Mouse (Mus musculus): Measurements from ENCODE around the gene Recql5. TPM values are rescaled to one million over a fixed set of nuclear protein-coding genes. Genes with fewer than 3 reads are reported as not detected.

The Recql5 gene
- polyA plus RNA-seq, 1 experiment from 2014 or later: 18.0 TPM

- H3K9ac ChIP-seq (replicated peaks; ENCODE audit: low read length): no peak overlapping the region
- H3K9me3 ChIP-seq (ENCODE audit: control insufficient read depth, low read length): no peaks in the 10 kb centered on the region
- H3K4me2 ChIP-seq (ENCODE audit: low read length): no peak overlapping the region
- no peak overlapping the region for H3K27ac ChIP-seq (replicated peaks; ENCODE audit: low read depth, low read length)
- WGBS: 90% methylated on average over 9 of the region's 9 CpGs
- no peaks in the 10 kb centered on the region for H3K27me3 ChIP-seq (ENCODE audit: control insufficient read depth, insufficient read depth, low read length)
- H3K4me3 ChIP-seq (replicated peaks; ENCODE audit: low read depth, low read length): no peak overlapping the region
- DNase-seq: no peak
- H3K36me3 ChIP-seq (ENCODE audit: control insufficient read depth, insufficient read depth, low read length): peaks cover 85% of the 10 kb centered on the region
- no peak for ATAC-seq (ENCODE audit: low FRiP score, low TSS enrichment)
- no peaks in the 10 kb centered on the region for H3K4me1 ChIP-seq (ENCODE audit: control insufficient read depth, insufficient read depth, low read length)
Measured at GRCm38 (mm10) chr11:115948316-115948715, 15.0 kb upstream of the Recql5 start.

GRCm38 (mm10) chr11:115946221-115946828 lies 13.0 kb upstream of the Recql5 start:
- no peaks in the 10 kb centered on the region for H3K4me1 ChIP-seq (ENCODE audit: control insufficient read depth, insufficient read depth, low read length)
- H3K9ac ChIP-seq (replicated peaks; ENCODE audit: low read length): no peak overlapping the region
- H3K27me3 ChIP-seq (ENCODE audit: control insufficient read depth, insufficient read depth, low read length): no peaks in the 10 kb centered on the region
- no peaks in the 10 kb centered on the region for H3K9me3 ChIP-seq (ENCODE audit: control insufficient read depth, low read length)
- DNase-seq (no peak), ATAC-seq (ENCODE audit: low FRiP score, low TSS enrichment) (no peak)
- H3K36me3 ChIP-seq (ENCODE audit: control insufficient read depth, insufficient read depth, low read length): peaks cover 85% of the 10 kb centered on the region
- WGBS: 88% methylated on average over 9 of the region's 9 CpGs
- no peak overlapping the region for H3K27ac ChIP-seq (replicated peaks; ENCODE audit: low read depth, low read length)
- H3K4me2 ChIP-seq (ENCODE audit: low read length): no peak overlapping the region
- H3K4me3 ChIP-seq (replicated peaks; ENCODE audit: low read depth, low read length): no peak overlapping the region

GRCm38 (mm10) chr11:115945247-115945646 lies 12.0 kb upstream of the Recql5 start:
- Histone ChIP-seq H3K9ac (replicated peaks; ENCODE audit: low read length) (no peak overlapping the region), H3K4me1 (ENCODE audit: control insufficient read depth, insufficient read depth, low read length) (no peaks in the 10 kb centered on the region), H3K4me2 (ENCODE audit: low read length) (no peak overlapping the region), H3K9me3 (ENCODE audit: control insufficient read depth, low read length) (no peaks in the 10 kb centered on the region), H3K36me3 (ENCODE audit: control insufficient read depth, insufficient read depth, low read length) (peaks cover 85% of the 10 kb centered on the region), H3K27ac (replicated peaks; ENCODE audit: low read depth, low read length) (no peak overlapping the region), H3K4me3 (replicated peaks; ENCODE audit: low read depth, low read length) (no peak overlapping the region), H3K27me3 (ENCODE audit: control insufficient read depth, insufficient read depth, low read length) (no peaks in the 10 kb centered on the region)
- ATAC-seq (ENCODE audit: low FRiP score, low TSS enrichment) (no peak), DNase-seq (no peak)
- WGBS: 89% methylated on average over 8 of the region's 8 CpGs

GRCm38 (mm10) chr11:115941980-115942379 lies 8.7 kb upstream of the Recql5 start:
- Histone ChIP-seq H3K4me3 (replicated peaks; ENCODE audit: low read depth, low read length) (no peak overlapping the region), H3K4me2 (ENCODE audit: low read length) (no peak overlapping the region), H3K9me3 (ENCODE audit: control insufficient read depth, low read length) (no peaks in the 10 kb centered on the region), H3K27ac (replicated peaks; ENCODE audit: low read depth, low read length) (no peak overlapping the region), H3K4me1 (ENCODE audit: control insufficient read depth, insufficient read depth, low read length) (no peaks in the 10 kb centered on the region), H3K36me3 (ENCODE audit: control insufficient read depth, insufficient read depth, low read length) (peaks cover 93% of the 10 kb centered on the region), H3K27me3 (ENCODE audit: control insufficient read depth, insufficient read depth, low read length) (no peaks in the 10 kb centered on the region), H3K9ac (replicated peaks; ENCODE audit: low read length) (no peak overlapping the region)
- DNase-seq (no peak), ATAC-seq (ENCODE audit: low FRiP score, low TSS enrichment) (no peak)
- WGBS: 92% methylated on average over 7 of the region's 7 CpGs

- no peak for ATAC-seq (ENCODE audit: low FRiP score, low TSS enrichment)
- no peaks in the 10 kb centered on the region for H3K9me3 ChIP-seq (ENCODE audit: control insufficient read depth, low read length)
- 42% methylated on average over 6 of the region's 6 CpGs for WGBS
- H3K4me2 ChIP-seq (ENCODE audit: low read length): no peak overlapping the region
- H3K27ac ChIP-seq (replicated peaks; ENCODE audit: low read depth, low read length): no peak overlapping the region
- H3K27me3 ChIP-seq (ENCODE audit: control insufficient read depth, insufficient read depth, low read length): no peaks in the 10 kb centered on the region
- H3K9ac ChIP-seq (replicated peaks; ENCODE audit: low read length): no peak overlapping the region
- H3K36me3 ChIP-seq (ENCODE audit: control insufficient read depth, insufficient read depth, low read length): peaks cover 87% of the 10 kb centered on the region
- H3K4me1 ChIP-seq (ENCODE audit: control insufficient read depth, insufficient read depth, low read length): peaks cover 1% of the 10 kb centered on the region
- no peak overlapping the region for H3K4me3 ChIP-seq (replicated peaks; ENCODE audit: low read depth, low read length)
- peak; percentile 90 for DNase-seq
Measured at GRCm38 (mm10) chr11:115939690-115940329, 6.5 kb upstream of the Recql5 start.

GRCm38 (mm10) chr11:115933747-115934110 lies 452 bp upstream of the Recql5 start:
- H3K4me1 ChIP-seq (ENCODE audit: control insufficient read depth, insufficient read depth, low read length): peaks cover 17% of the 10 kb centered on the region
- H3K9ac ChIP-seq (replicated peaks; ENCODE audit: low read length): peak overlapping the region; percentile 84
- no peak for DNase-seq
- H3K4me2 ChIP-seq (ENCODE audit: low read length): peak overlapping the region; percentile 85
- H3K9me3 ChIP-seq (ENCODE audit: control insufficient read depth, low read length): no peaks in the 10 kb centered on the region
- H3K27ac ChIP-seq (replicated peaks; ENCODE audit: low read depth, low read length): peak overlapping the region; percentile 66
- peaks cover 33% of the 10 kb centered on the region for H3K36me3 ChIP-seq (ENCODE audit: control insufficient read depth, insufficient read depth, low read length)
- H3K4me3 ChIP-seq (replicated peaks; ENCODE audit: low read depth, low read length): peak overlapping the region; percentile 97
- no peaks in the 10 kb centered on the region for H3K27me3 ChIP-seq (ENCODE audit: control insufficient read depth, insufficient read depth, low read length)
- peak; percentile 46; the same call in 1 of the 2 replicates for ATAC-seq (ENCODE audit: low FRiP score, low TSS enrichment)
- 1% methylated on average over 16 of the region's 16 CpGs for WGBS

- Histone ChIP-seq H3K9ac (replicated peaks; ENCODE audit: low read length) (no peak overlapping the region), H3K36me3 (ENCODE audit: control insufficient read depth, insufficient read depth, low read length) (peaks cover 27% of the 10 kb centered on the region; the same call in 1 of the 2 replicates), H3K4me2 (ENCODE audit: low read length) (no peak overlapping the region), H3K4me3 (replicated peaks; ENCODE audit: low read depth, low read length) (no peak overlapping the region), H3K9me3 (ENCODE audit: control insufficient read depth, low read length) (no peaks in the 10 kb centered on the region), H3K27me3 (ENCODE audit: control insufficient read depth, insufficient read depth, low read length) (no peaks in the 10 kb centered on the region), H3K27ac (replicated peaks; ENCODE audit: low read depth, low read length) (no peak overlapping the region), H3K4me1 (ENCODE audit: control insufficient read depth, insufficient read depth, low read length) (peaks cover 17% of the 10 kb centered on the region)
- WGBS: 76% methylated on average over 3 of the region's 3 CpGs
- DNase-seq (no peak), ATAC-seq (ENCODE audit: low FRiP score, low TSS enrichment) (no peak)
Measured at GRCm38 (mm10) chr11:115931235-115931634, 2.0 kb downstream of the Recql5 start.

- H3K36me3 ChIP-seq (ENCODE audit: control insufficient read depth, insufficient read depth, low read length): peaks cover 26% of the 10 kb centered on the region
- no peak overlapping the region for H3K4me2 ChIP-seq (ENCODE audit: low read length)
- peaks cover 16% of the 10 kb centered on the region for H3K4me1 ChIP-seq (ENCODE audit: control insufficient read depth, insufficient read depth, low read length)
- H3K4me3 ChIP-seq (replicated peaks; ENCODE audit: low read depth, low read length): no peak overlapping the region
- H3K9ac ChIP-seq (replicated peaks; ENCODE audit: low read length): no peak overlapping the region
- ATAC-seq (ENCODE audit: low FRiP score, low TSS enrichment): no peak
- no peak for DNase-seq
- H3K27ac ChIP-seq (replicated peaks; ENCODE audit: low read depth, low read length): no peak overlapping the region
- 72% methylated on average over 3 of the region's 3 CpGs for WGBS
- no peaks in the 10 kb centered on the region for H3K27me3 ChIP-seq (ENCODE audit: control insufficient read depth, insufficient read depth, low read length)
- no peaks in the 10 kb centered on the region for H3K9me3 ChIP-seq (ENCODE audit: control insufficient read depth, low read length)
Measured at GRCm38 (mm10) chr11:115929818-115930217, 3.5 kb downstream of the Recql5 start.

- Histone ChIP-seq H3K27ac (replicated peaks; ENCODE audit: low read depth, low read length) (no peak overlapping the region), H3K4me1 (ENCODE audit: control insufficient read depth, insufficient read depth, low read length) (peaks cover 8% of the 10 kb centered on the region), H3K4me3 (replicated peaks; ENCODE audit: low read depth, low read length) (no peak overlapping the region), H3K27me3 (ENCODE audit: control insufficient read depth, insufficient read depth, low read length) (no peaks in the 10 kb centered on the region), H3K4me2 (ENCODE audit: low read length) (no peak overlapping the region), H3K36me3 (ENCODE audit: control insufficient read depth, insufficient read depth, low read length) (peaks cover 34% of the 10 kb centered on the region), H3K9me3 (ENCODE audit: control insufficient read depth, low read length) (no peaks in the 10 kb centered on the region), H3K9ac (replicated peaks; ENCODE audit: low read length) (no peak overlapping the region)
- no peak for DNase-seq
- no peak for ATAC-seq (ENCODE audit: low FRiP score, low TSS enrichment)
- 94% methylated on average over 8 of the region's 8 CpGs for WGBS
Measured at GRCm38 (mm10) chr11:115929031-115929430, 4.2 kb downstream of the Recql5 start.
